Mouse (Mus musculus): ENCODE data around the gene Cyp4f37.

- TF ChIP-seq CTCF (IDR thresholded peaks at IDR 0.05; ENCODE audit: low read depth, low read length) (no peak), POLR2A (IDR thresholded peaks at IDR 0.05; ENCODE audit: extremely low read depth, insufficient read depth, low read length) (no peak)
Measured at GRCm38 (mm10) chr17:32658246-32658645, 37.1 kb downstream of the Cyp4f37 start.
